Mouse (Mus musculus): ENCODE measurements around the gene Pi16.
A peak's percentile ranks its signal among the peaks of the same experiment; 100 is the strongest.

Gene Pi16

GRCm38 (mm10) chr17:29356882-29357281 is 39.4 kb downstream of the Pi16 start:
- no peak for DNase-seq (ENCODE audit: low spot score)

- DNase-seq (ENCODE audit: low spot score), result no peak
Measured at GRCm38 (mm10) chr17:29358928-29359327, 41.4 kb downstream of the Pi16 start.

- no peak for DNase-seq (ENCODE audit: low spot score)
Measured at GRCm38 (mm10) chr17:29360761-29361221, 43.3 kb downstream of the Pi16 start, which contains the start of gene Fgd2. TSS of gene Fgd2 (plus strand) at chr17:29360914.

- no peak for DNase-seq (ENCODE audit: low spot score)
Measured at GRCm38 (mm10) chr17:29361982-29362691, 44.7 kb downstream of the Pi16 start.

- no peak for DNase-seq (ENCODE audit: low spot score)
Measured at GRCm38 (mm10) chr17:29363109-29363508, 45.6 kb downstream of the Pi16 start.

- DNase-seq (ENCODE audit: low spot score), result no peak
Measured at GRCm38 (mm10) chr17:29365105-29365621, 47.7 kb downstream of the Pi16 start.

- DNase-seq (ENCODE audit: low spot score), result no peak
Measured at GRCm38 (mm10) chr17:29368726-29369125, 51.2 kb downstream of the Pi16 start.

- DNase-seq (ENCODE audit: low spot score), result peak; percentile 98
Measured at GRCm38 (mm10) chr17:29370984-29371723, 53.7 kb downstream of the Pi16 start.

GRCm38 (mm10) chr17:29375871-29376270 is 58.4 kb downstream of the Pi16 start:
- DNase-seq (ENCODE audit: low spot score), result no peak

- no peak for DNase-seq (ENCODE audit: low spot score)
Measured at GRCm38 (mm10) chr17:29378056-29378455, 60.6 kb downstream of the Pi16 start.

Measured in adipocyte (in vitro differentiated cells).